Mouse (Mus musculus): Measurements from ENCODE around the gene Cd300ld. TPM values are rescaled to one million over a fixed set of nuclear protein-coding genes. Genes with fewer than 3 reads are reported as not detected.

The Cd300ld gene
- total and polyA plus RNA-seq, 3 experiments: 0.17 to 0.50 (median 0.26) TPM

DNA sequence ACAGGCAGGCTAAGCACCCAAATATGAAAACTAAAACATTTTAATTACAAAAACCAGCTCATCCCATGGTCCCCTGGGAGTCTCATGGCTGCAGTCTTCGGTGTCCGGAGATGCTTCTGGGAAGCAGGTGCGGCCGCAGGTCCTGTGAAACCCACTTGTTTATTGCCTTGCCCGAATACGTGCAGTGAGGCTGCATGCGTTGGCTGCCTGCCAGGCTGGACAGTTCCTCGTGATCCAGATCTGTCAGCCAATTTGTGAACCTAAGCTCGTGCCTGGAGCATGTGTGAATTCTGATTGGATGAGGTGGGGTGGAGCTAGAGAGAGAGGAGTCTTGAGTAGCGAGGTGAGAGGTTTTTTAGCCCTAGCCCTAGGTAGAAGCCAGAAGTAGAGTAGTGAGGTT, 17.0 kb downstream of the Cd300ld start:
- in situ Hi-C loops (cut with MboI; ENCODE audit: low pct_ligation_motif_present, low pct_unique_long_range_greater_than_20kb, low sequenced_read_pairs) (no loop called here), dilution Hi-C loops (cut with MboI; ENCODE audit: extremely low pct_ligation_motif_present, extremely low pct_unique_long_range_greater_than_20kb, low sequenced_read_pairs) (no loop called here)
- TF ChIP-seq ZKSCAN1 (IDR thresholded peaks at IDR 0.05; ENCODE audit: borderline replicate concordance, low read depth, low read length) (no peak), POLR2A (IDR thresholded peaks at IDR 0.05; ENCODE audit: low read depth, low read length) (no peak), IRF4 (IDR thresholded peaks at IDR 0.05; ENCODE audit: low read depth, low read length) (no peak), NELFE (IDR thresholded peaks at IDR 0.05; ENCODE audit: low read depth, low read length) (no peak), KAT2A (IDR thresholded peaks at IDR 0.05; ENCODE audit: insufficient replicate concordance, low read length) (no peak), HCFC1 (IDR thresholded peaks at IDR 0.05; ENCODE audit: low read depth, low read length) (no peak), ZNF384 (IDR thresholded peaks at IDR 0.05; ENCODE audit: low read depth, low read length) (no peak), TCF12 (IDR thresholded peaks at IDR 0.05; ENCODE audit: low read depth, low read length) (no peak), CHD2 (IDR thresholded peaks at IDR 0.05; ENCODE audit: low read length) (no peak), MXI1 (IDR thresholded peaks at IDR 0.05; ENCODE audit: low read depth, low read length) (no peak), JUN (IDR thresholded peaks at IDR 0.05; ENCODE audit: insufficient read depth, low read depth, low read length) (no peak), MYC (IDR thresholded peaks at IDR 0.05; ENCODE audit: low read depth, low read length) (no peak), BHLHE40 (IDR thresholded peaks at IDR 0.05; ENCODE audit: low read depth, low read length) (no peak), PAX5 (IDR thresholded peaks at IDR 0.05; ENCODE audit: low read length) (no peak)

DNA sequence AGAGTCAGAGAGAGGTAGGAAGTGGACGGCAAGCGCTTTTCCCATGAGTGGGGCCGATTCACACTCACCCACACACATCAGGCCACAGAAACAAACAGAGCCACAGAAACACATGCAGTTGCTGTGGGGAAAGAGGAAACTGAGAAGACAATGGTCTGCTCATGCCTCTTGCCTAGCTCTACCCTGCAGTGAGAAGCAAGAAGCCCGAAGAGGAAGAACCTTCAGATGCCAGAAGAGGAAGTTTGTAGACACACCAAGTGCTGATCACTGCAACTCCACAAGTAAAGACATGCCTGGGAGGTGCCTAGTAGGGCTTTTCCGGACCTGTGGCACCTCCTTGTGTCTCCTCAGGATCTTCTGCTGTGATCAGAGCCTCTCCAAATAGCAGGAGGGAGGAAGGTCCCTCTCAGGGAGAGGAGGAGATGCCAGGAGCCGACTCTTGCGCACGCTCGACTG, 20.9 kb downstream of the Cd300ld start, which contains the start of gene Cd300c:
TSS of gene Cd300c (minus strand) at position 406 of the 456 bp plus-strand sequence.
- Histone ChIP-seq H3K79me2 (replicated peaks; ENCODE audit: control insufficient read depth, extremely low read depth, insufficient read depth, poor library complexity, severe bottlenecking) (no peaks in the 10 kb centered on the region), H3K4me3 (replicated peaks in 1 of 3; ENCODE audit: low read depth in 2 of 3, low read length in 2 of 3, poor library complexity in 1 of 3) (no peak within 1 kb of the TSS), H3K9me3 (replicated peaks; ENCODE audit: low read length) (peaks cover 21% of the 10 kb centered on the region), H3K36me3 (replicated peaks in 1 of 2; ENCODE audit: control insufficient read depth in 1 of 2, insufficient read depth in 1 of 2, low read length in 1 of 2) (no peaks in the 10 kb centered on the region), H3K27ac (ENCODE audit: insufficient read depth, low read depth) (no peak within 1 kb of the TSS), H3K27me3 (replicated peaks) (peaks cover 2% of the 10 kb centered on the region), H3K4me2 (ENCODE audit: insufficient read depth, low read depth, poor library complexity, severe bottlenecking) (no peak within 1 kb of the TSS), H3K9ac (ENCODE audit: insufficient read depth, low read depth) (no peak within 1 kb of the TSS), H3K4me1 (ENCODE audit: control insufficient read depth in 1 of 2, insufficient read depth in 2 of 2) (peaks cover 8 to 13% of the 10 kb centered on the region in 2 experiments)
- dilution Hi-C loops (cut with MboI; ENCODE audit: extremely low pct_ligation_motif_present, extremely low pct_unique_long_range_greater_than_20kb, low sequenced_read_pairs) (no loop called here), in situ Hi-C loops (cut with MboI; ENCODE audit: low pct_ligation_motif_present, low pct_unique_long_range_greater_than_20kb, low sequenced_read_pairs) (no loop called here)
- DNase-seq (ENCODE audit: extremely low read depth): no peak
- no peak for TF ChIP-seq PAX5 (IDR thresholded peaks at IDR 0.05; ENCODE audit: low read length)
- TF ChIP-seq RAD21 (IDR thresholded peaks at IDR 0.05; ENCODE audit: low read depth, low read length): no peak

More for the DNA sequence above, 17.0 kb downstream of the Cd300ld start:
- DNase-seq (ENCODE audit: extremely low read depth): no peak
- peaks cover 0 to 5% of the 10 kb centered on the region in 2 experiments; a peak in 1 of 4 replicates for H3K4me1 ChIP-seq (ENCODE audit: control insufficient read depth in 1 of 2, insufficient read depth in 2 of 2)
- H3K27me3 ChIP-seq (replicated peaks): peaks cover 2% of the 10 kb centered on the region
- H3K36me3 ChIP-seq (replicated peaks in 1 of 2; ENCODE audit: control insufficient read depth in 1 of 2, insufficient read depth in 1 of 2, low read length in 1 of 2): no peaks in the 10 kb centered on the region
- no peak overlapping the region for H3K27ac ChIP-seq (ENCODE audit: insufficient read depth, low read depth)
- H3K4me2 ChIP-seq (ENCODE audit: insufficient read depth, low read depth, poor library complexity, severe bottlenecking): no peak overlapping the region
- H3K4me3 ChIP-seq (replicated peaks in 1 of 3; ENCODE audit: low read depth in 2 of 3, low read length in 2 of 3, poor library complexity in 1 of 3): no peak overlapping the region
- peaks cover 26% of the 10 kb centered on the region for H3K9me3 ChIP-seq (replicated peaks; ENCODE audit: low read length)
- no peaks in the 10 kb centered on the region for H3K79me2 ChIP-seq (replicated peaks; ENCODE audit: control insufficient read depth, extremely low read depth, insufficient read depth, poor library complexity, severe bottlenecking)
- H3K9ac ChIP-seq (ENCODE audit: insufficient read depth, low read depth): no peak overlapping the region
